Mouse (Mus musculus): ENCODE measurements around the gene Utp4.

GRCm38 (mm10) chr8:106870051-106870450 lies 23.4 kb upstream of the Utp4 start, which contains the start of gene Has3:
- no peak for TF ChIP-seq CTCF (IDR thresholded peaks at IDR 0.05; ENCODE audit: low read depth)
- no peak for TF ChIP-seq EP300 (IDR thresholded peaks at IDR 0.05; ENCODE audit: low read depth)
